Mouse (Mus musculus): ENCODE data around the gene Tstd1.

GRCm38 (mm10) chr1:171469678-171470077 lies 51.0 kb downstream of the Tstd1 start:
- TF ChIP-seq CTCF (IDR thresholded peaks at IDR 0.05; ENCODE audit: low read depth) (no peak), EP300 (IDR thresholded peaks at IDR 0.05; ENCODE audit: low read depth) (no peak)
